Mouse (Mus musculus) embryonic facial prominence, embryonic 14.5 days (tissue): Measurements from ENCODE around the gene Tifab. TPM values are rescaled to one million over a fixed set of nuclear protein-coding genes. Genes with fewer than 3 reads are reported as not detected.

Source experiments
- ATAC-seq: fragments of 200-750 bp; cut with Nextera tagmentation; 2 replicates; pipeline ENCODE4 v1.8.0; 2017; ENCODE audit warnings: low read depth, moderate number of reproducible peaks, moderate TSS enrichment
- DNase-seq: peaks from one replicate; pipeline ENCODE4 v3.0.0-alpha.2; 2015; ENCODE audit warnings: low spot score
- H3K27ac ChIP-seq: fragments of 300-500 bp; sonication (generic); replicated peaks from 2 replicates; pipeline ENCODE4 v1.5.1; 2014; ENCODE audit warnings: low read depth, mild to moderate bottlenecking, low read length, moderate library complexity
- H3K27me3 ChIP-seq: fragments of 300-500 bp; sonication (generic); replicated peaks from 2 replicates; pipeline ENCODE4 v1.6.1; 2014; ENCODE audit warnings: low read length; ENCODE audit not compliant: control insufficient read depth, insufficient read depth
- H3K36me3 ChIP-seq: fragments of 300-500 bp; sonication (generic); 2 replicates; pipeline ENCODE4 v1.6.1; 2014; ENCODE audit warnings: low read length, mixed read lengths; ENCODE audit not compliant: control insufficient read depth, insufficient read depth
- H3K4me1 ChIP-seq: fragments of 300-500 bp; sonication (generic); 2 replicates; pipeline ENCODE4 v1.6.1; 2014; ENCODE audit warnings: antibody characterized with exemption, low read length; ENCODE audit not compliant: control insufficient read depth, insufficient read depth
- H3K4me2 ChIP-seq: fragments of 300-500 bp; sonication (generic); 2 replicates; pipeline ENCODE4 v1.6.1; 2014; ENCODE audit warnings: low read depth, mild to moderate bottlenecking, low read length, moderate library complexity, mixed read lengths
- H3K4me3 ChIP-seq: fragments of 300-500 bp; sonication (generic); 2 replicates; pipeline ENCODE4 v1.5.1; 2014; ENCODE audit warnings: low read depth, mild to moderate bottlenecking, low read length
- H3K9ac ChIP-seq: fragments of 300-500 bp; sonication (generic); 2 replicates; pipeline ENCODE4 v1.6.1; 2014; ENCODE audit warnings: low read depth, mild to moderate bottlenecking, low read length, moderate library complexity, mixed read lengths
- H3K9me3 ChIP-seq: fragments of 300-500 bp; sonication (generic); 2 replicates; pipeline ENCODE4 v1.6.1; 2016; ENCODE audit warnings: low read length; ENCODE audit not compliant: control insufficient read depth
- WGBS: fragments of 180-500 bp; shearing (Covaris S2); extraction: QIAGEN DNeasy Blood & Tissue Kit; methylation state at CpG from one replicate; pipeline ENCODE4 v1.1.7; 2014; 5-methylcytosine and 5-hydroxymethylcytosine counted together
- polyA plus RNA-seq: library from polyadenylated mRNA; unstranded; fragments of >200 nt; fragmentation: Nextera tagmentation; extraction: Ambion mirVana; gene quantifications from 2 replicates; pipeline ENCODE4 v1.2.1, GENCODE M21; 2014

The Tifab gene
- polyA plus RNA-seq, result 0.93 and 0.98 TPM in 2 replicates

- Histone ChIP-seq H3K9me3 (no peaks in the 10 kb centered on the region), H3K4me1 (peaks cover 12% of the 10 kb centered on the region), H3K9ac (no peak within 1 kb of the TSS), H3K4me2 (no peak within 1 kb of the TSS), H3K4me3 (no peak within 1 kb of the TSS), H3K27me3 (no peaks in the 10 kb centered on the region), H3K27ac (no peak within 1 kb of the TSS), H3K36me3 (no peaks in the 10 kb centered on the region)
- 85% methylated on average over 14 of the region's 16 CpGs for WGBS
- ATAC-seq, result no peak
- DNase-seq, result no peak
Observed at GRCm38 (mm10) chr13:56178416-56179035, at the start of gene Tifab. TSS of gene Tifab (minus strand) at chr13:56178885.

- peaks cover 58% of the 10 kb centered on the region for H3K27me3 ChIP-seq
Observed at GRCm38 (mm10) chr13:56226175-56226954, 47.7 kb upstream of the Tifab start.

GRCm38 (mm10) chr13:56223625-56224024, 44.9 kb upstream of the Tifab start:
- Histone ChIP-seq H3K36me3 (no peaks in the 10 kb centered on the region), H3K4me1 (peaks cover 24% of the 10 kb centered on the region), H3K9ac (no peak overlapping the region), H3K27me3 (peaks cover 63% of the 10 kb centered on the region), H3K4me2 (no peak overlapping the region), H3K4me3 (no peak overlapping the region), H3K27ac (no peak overlapping the region), H3K9me3 (no peaks in the 10 kb centered on the region)
- DNase-seq, result peak; percentile 39
- ATAC-seq, result 0 out of 2 replicates have a peak, but pooled peaks have one; percentile 1
- WGBS, result 7% methylated on average over 21 of the region's 21 CpGs

More at GRCm38 (mm10) chr13:56226175-56226954, 47.7 kb upstream of the Tifab start:
- DNase-seq (peak; percentile 68), ATAC-seq (no peak)
- peaks cover 27% of the 10 kb centered on the region for H3K4me1 ChIP-seq
- 17% methylated on average over 10 of the region's 10 CpGs for WGBS
- H3K4me3 ChIP-seq, result no peak overlapping the region
- no peaks in the 10 kb centered on the region for H3K36me3 ChIP-seq
- no peak overlapping the region for H3K27ac ChIP-seq
- no peaks in the 10 kb centered on the region for H3K9me3 ChIP-seq
- H3K4me2 ChIP-seq, result no peak overlapping the region
- 0 out of 2 replicates have a peak overlapping the region, but pooled peaks have one; percentile 8 for H3K9ac ChIP-seq

- Histone ChIP-seq H3K9me3 (no peaks in the 10 kb centered on the region), H3K27ac (no peak overlapping the region), H3K4me2 (no peak overlapping the region), H3K4me1 (peaks cover 23% of the 10 kb centered on the region), H3K9ac (no peak overlapping the region), H3K27me3 (peaks cover 63% of the 10 kb centered on the region), H3K36me3 (no peaks in the 10 kb centered on the region), H3K4me3 (no peak overlapping the region)
- 9% methylated on average over 4 of the region's 4 CpGs for WGBS
- ATAC-seq (no peak), DNase-seq (no peak)
Observed at GRCm38 (mm10) chr13:56222849-56223246, 44.2 kb upstream of the Tifab start.

GRCm38 (mm10) chr13:56221995-56222848, 43.5 kb upstream of the Tifab start:
- Histone ChIP-seq H3K9ac (peak overlapping the region; percentile 55; the same call in 1 of the 2 replicates), H3K27me3 (peaks cover 57% of the 10 kb centered on the region)

GRCm38 (mm10) chr13:56221129-56221910, 42.6 kb upstream of the Tifab start:
- WGBS, result 1% methylated on average over 32 of the region's 46 CpGs

More at GRCm38 (mm10) chr13:56221995-56222848, 43.5 kb upstream of the Tifab start:
- H3K4me2 ChIP-seq, result peak overlapping the region; percentile 94
- H3K4me3 ChIP-seq, result peak overlapping the region; percentile 48
- no peaks in the 10 kb centered on the region for H3K9me3 ChIP-seq
- peaks cover 23% of the 10 kb centered on the region for H3K4me1 ChIP-seq
- no peaks in the 10 kb centered on the region for H3K36me3 ChIP-seq
- no peak overlapping the region for H3K27ac ChIP-seq
- ATAC-seq, result peak; percentile 37; the same call in 1 of the 2 replicates
- DNase-seq, result peak; percentile 39
- WGBS, result 8% methylated on average over 50 of the region's 50 CpGs

GRCm38 (mm10) chr13:56219254-56219653, 40.6 kb upstream of the Tifab start:
- 55% methylated on average over 9 of the region's 9 CpGs for WGBS
- H3K4me2 ChIP-seq, result no peak overlapping the region
- ATAC-seq, result no peak
- no peak for DNase-seq
- peaks cover 12% of the 10 kb centered on the region for H3K4me1 ChIP-seq
- H3K9me3 ChIP-seq, result no peaks in the 10 kb centered on the region
- H3K27me3 ChIP-seq, result peaks cover 39% of the 10 kb centered on the region
- no peak overlapping the region for H3K27ac ChIP-seq
- H3K4me3 ChIP-seq, result no peak overlapping the region
- no peaks in the 10 kb centered on the region for H3K36me3 ChIP-seq
- no peak overlapping the region for H3K9ac ChIP-seq

More at GRCm38 (mm10) chr13:56221129-56221910, 42.6 kb upstream of the Tifab start:
- Histone ChIP-seq H3K27me3 (peaks cover 48% of the 10 kb centered on the region), H3K4me1 (peaks cover 19% of the 10 kb centered on the region), H3K9me3 (no peaks in the 10 kb centered on the region), H3K9ac (peak overlapping the region; percentile 55), H3K27ac (peak overlapping the region; percentile 44; the same call in 1 of the 2 replicates), H3K4me2 (peak overlapping the region; percentile 94), H3K4me3 (peak overlapping the region; percentile 48), H3K36me3 (no peaks in the 10 kb centered on the region)
- ATAC-seq (peak; percentile 77), DNase-seq (peak; percentile 71)
